Mouse (Mus musculus): Measurements from ENCODE around the gene Cmtm3. TPM values are rescaled to one million over a fixed set of nuclear protein-coding genes. Genes with fewer than 3 reads are reported as not detected.

Cmtm3 gene
- polyA plus RNA-seq, 1 experiment from 2014 or later = 158 TPM

DNA sequence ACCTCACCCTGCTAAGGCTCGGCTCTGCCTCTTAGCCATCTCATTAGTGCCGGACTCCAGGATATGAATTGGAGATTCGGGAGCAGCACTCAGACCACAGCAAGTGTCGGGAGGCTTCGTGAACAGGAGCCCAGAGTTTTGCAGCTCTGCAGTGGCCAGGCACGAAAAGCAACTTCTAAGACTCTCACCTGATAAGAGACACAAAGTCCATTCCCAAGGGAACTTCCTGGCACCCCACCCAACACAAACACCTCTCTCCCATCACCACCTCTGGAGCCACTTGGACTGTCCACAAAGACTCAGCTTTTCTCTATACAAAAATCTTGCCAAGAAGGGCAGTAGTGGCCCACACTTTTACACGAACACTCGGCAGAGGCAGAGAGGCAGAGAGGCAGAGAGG lies 51.0 kb downstream of the Cmtm3 start:
- H3K4me3 ChIP-seq = no peak overlapping the region
- no peak overlapping the region for H3K9ac ChIP-seq
- ATAC-seq (ENCODE audit: low FRiP score, low read depth) = no peak
- H3K4me1 ChIP-seq = peaks cover 48% of the 10 kb centered on the region
- no peaks in the 10 kb centered on the region for H3K9me3 ChIP-seq
- no peak overlapping the region for H3K4me2 ChIP-seq (replicated peaks)
- 87% methylated on average over 8 of the region's 8 CpGs for WGBS
- no peaks in the 10 kb centered on the region for H3K27me3 ChIP-seq
- H3K36me3 ChIP-seq = no peaks in the 10 kb centered on the region
- H3K27ac ChIP-seq = no peak overlapping the region

DNA sequence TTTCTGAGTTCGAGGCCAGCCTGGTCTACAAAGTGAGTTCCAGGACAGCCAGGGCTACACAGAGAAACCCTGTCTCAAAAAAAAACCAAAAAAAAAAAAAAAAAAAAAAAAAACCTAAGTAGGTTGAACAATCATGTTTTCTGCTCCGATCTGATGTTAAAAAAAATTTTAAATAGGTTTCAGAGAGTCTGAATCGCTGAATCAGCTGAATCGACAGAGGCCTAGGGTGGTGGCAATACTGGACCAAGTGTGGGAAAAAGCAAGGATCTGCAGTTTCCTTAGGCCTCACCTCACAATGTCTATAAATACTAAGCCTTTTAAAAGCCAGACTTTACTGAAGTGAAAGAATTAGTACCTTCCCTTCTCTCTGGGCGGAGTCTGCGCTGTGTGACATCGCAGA lies 53.9 kb downstream of the Cmtm3 start:
- Histone ChIP-seq H3K36me3 (no peaks in the 10 kb centered on the region), H3K4me1 (peaks cover 19% of the 10 kb centered on the region), H3K27me3 (no peaks in the 10 kb centered on the region), H3K4me3 (peak overlapping the region; percentile 90; the same call in 1 of the 2 replicates), H3K9ac (no peak overlapping the region), H3K4me2 (replicated peaks) (peak overlapping the region; percentile 93), H3K27ac (no peak overlapping the region), H3K9me3 (peaks cover 5% of the 10 kb centered on the region; the same call in 1 of the 2 replicates)
- ATAC-seq (ENCODE audit: low FRiP score, low read depth) = no peak
- WGBS = 90% methylated on average over 7 of the region's 7 CpGs

DNA sequence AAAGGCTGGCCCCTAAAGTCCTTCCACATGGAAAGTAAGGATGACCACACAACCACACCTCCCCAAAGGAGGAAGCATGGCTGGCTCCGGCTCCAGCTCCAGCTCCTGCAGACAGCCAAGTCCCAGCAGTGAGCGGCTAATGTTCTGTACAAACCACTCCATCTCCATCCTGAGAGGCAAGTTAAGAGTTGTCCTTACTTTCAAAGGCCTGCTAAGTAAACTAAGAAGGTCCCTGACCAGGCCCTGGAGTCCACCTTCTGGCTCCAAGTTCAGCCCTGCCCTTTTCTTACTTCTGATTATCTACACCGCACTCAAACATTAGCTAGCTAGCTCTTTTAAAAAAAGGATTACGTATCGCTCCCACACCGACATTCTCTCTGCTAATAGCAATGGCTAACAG lies 54.6 kb downstream of the Cmtm3 start:
- peak overlapping the region; percentile 14; the same call in 1 of the 2 replicates for H3K9ac ChIP-seq
- ATAC-seq (ENCODE audit: low FRiP score, low read depth) = no peak
- WGBS = 76% methylated on average over 6 of the region's 6 CpGs
- no peak overlapping the region for H3K27ac ChIP-seq
- H3K4me3 ChIP-seq = peak overlapping the region; percentile 90
- H3K4me1 ChIP-seq = peaks cover 19% of the 10 kb centered on the region
- no peaks in the 10 kb centered on the region for H3K36me3 ChIP-seq
- peak overlapping the region; percentile 93 for H3K4me2 ChIP-seq (replicated peaks)
- peaks cover 7% of the 10 kb centered on the region; the same call in 1 of the 2 replicates for H3K9me3 ChIP-seq
- H3K27me3 ChIP-seq = no peaks in the 10 kb centered on the region

DNA sequence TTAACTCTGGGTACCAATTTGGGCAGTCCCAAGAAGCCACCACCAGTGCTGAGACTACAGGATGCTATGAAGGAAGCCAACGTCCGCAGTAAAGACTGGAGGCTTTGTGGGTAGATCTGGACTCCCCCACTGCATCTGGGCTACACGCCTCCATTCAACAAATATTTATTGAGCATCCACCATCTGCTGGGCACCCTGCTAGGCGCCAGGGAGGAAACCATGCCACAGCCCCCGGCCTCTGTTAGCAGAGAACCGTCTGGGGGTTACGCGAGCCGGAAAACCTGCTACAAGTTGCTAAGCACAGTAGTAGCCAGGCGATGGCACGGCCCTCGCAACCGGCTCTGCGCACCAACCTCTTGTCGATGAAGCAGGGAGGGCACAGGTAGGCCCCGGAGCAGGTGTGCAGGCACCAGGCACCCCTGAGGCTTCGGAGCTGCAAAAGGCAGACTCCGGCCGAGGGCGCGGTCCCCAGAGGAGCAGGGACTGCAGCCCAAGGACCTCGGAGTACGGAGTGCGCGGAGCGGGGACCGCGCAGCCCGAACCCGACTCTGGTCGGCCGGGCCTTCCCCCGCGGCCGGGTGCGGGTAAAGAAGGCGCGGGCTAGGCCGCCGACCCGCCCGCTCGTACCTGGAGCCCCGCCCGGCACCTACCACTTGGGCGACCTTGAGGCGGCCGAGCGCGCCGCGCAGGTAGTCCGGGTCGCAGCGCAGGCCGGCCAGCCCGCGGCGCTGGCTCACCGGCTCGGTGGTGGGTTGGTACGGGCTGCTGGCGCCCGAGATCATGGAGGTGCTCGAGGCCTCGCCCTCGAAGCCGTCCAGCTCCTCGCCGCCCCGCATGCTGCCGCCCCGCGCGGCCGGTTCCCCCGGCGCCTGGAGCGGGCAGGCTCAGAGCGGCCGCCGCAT lies 55.8 kb downstream of the Cmtm3 start:
- under 1% methylated on average over 79 of the region's 82 CpGs for WGBS
- H3K9ac ChIP-seq = peak overlapping the region; percentile 92
- ATAC-seq (ENCODE audit: low FRiP score, low read depth) = peak; percentile 72
- peaks cover 19% of the 10 kb centered on the region for H3K4me1 ChIP-seq
- peaks cover 7% of the 10 kb centered on the region; the same call in 1 of the 2 replicates for H3K9me3 ChIP-seq
- no peaks in the 10 kb centered on the region for H3K36me3 ChIP-seq
- H3K27me3 ChIP-seq = no peaks in the 10 kb centered on the region
- H3K4me2 ChIP-seq (replicated peaks) = peak overlapping the region; percentile 93
- H3K4me3 ChIP-seq = peak overlapping the region; percentile 90
- H3K27ac ChIP-seq = peak overlapping the region; percentile 74

DNA sequence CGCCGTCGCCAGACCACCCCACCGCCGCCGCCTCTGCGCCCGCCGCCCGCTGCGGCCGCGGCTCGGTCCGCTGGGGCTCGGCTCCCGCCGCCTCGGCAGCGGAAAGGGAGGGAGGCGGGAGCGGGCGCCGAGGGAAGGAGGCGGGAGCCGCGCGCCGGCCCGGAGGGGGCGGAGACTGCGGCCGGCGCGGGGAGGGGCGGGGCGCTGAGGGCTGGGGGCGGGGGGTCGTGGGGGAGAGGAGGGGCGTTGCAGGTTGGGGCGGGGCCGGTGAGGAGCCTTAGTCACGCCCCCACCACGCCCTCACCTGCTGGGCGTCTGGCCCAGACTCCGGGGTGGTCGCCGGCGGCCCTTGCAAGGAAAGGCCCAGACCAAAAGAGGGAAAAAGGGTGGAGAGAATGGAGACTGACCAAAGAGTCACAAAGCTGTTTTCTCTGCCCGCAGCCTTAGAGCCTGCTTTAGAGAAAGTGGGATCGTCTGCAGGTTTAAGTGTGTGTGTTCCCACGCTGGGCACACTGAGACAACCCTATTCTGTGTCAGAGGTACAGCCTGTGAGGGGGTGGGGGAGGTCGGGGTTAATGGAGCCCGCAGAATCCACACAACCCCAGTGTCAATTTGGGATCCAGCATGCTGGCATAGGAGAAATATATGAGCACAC lies 56.6 kb downstream of the Cmtm3 start, which contains the start of gene Cmtm4:
TSS of gene Cmtm4 (minus strand) at position 105 of the 655 bp plus-strand sequence.
- H3K4me3 ChIP-seq = peak within 1 kb of the TSS; percentile 90
- H3K36me3 ChIP-seq = no peaks in the 10 kb centered on the region
- peak within 1 kb of the TSS; percentile 74 for H3K27ac ChIP-seq
- H3K9ac ChIP-seq = peak within 1 kb of the TSS; percentile 92
- peak within 1 kb of the TSS; percentile 93 for H3K4me2 ChIP-seq (replicated peaks)
- ATAC-seq (ENCODE audit: low FRiP score, low read depth) = peak; percentile 79
- H3K4me1 ChIP-seq = peaks cover 19% of the 10 kb centered on the region
- WGBS = 4% methylated on average over 14 of the region's 54 CpGs
- peaks cover 7% of the 10 kb centered on the region; the same call in 1 of the 2 replicates for H3K9me3 ChIP-seq
- no peaks in the 10 kb centered on the region for H3K27me3 ChIP-seq

Other genes starting within 250 kb of the Cmtm3 start
- gene Cdh5, start 237.8 kb upstream of the Cmtm3 start, polyA plus RNA-seq (2015; fragmentation: Nextera tagmentation; extraction: Ambion mirVana) = 25.5 and 26.4 TPM in 2 replicates
- gene Bean1, start 169.0 kb upstream of the Cmtm3 start, polyA plus RNA-seq (2015; fragmentation: Nextera tagmentation; extraction: Ambion mirVana) = 0.95 and 1.1 TPM in 2 replicates
- gene Tk2, start 90.9 kb upstream of the Cmtm3 start, polyA plus RNA-seq (2015; fragmentation: Nextera tagmentation; extraction: Ambion mirVana) = 19.4 and 20.7 TPM in 2 replicates
- gene Cklf, start 88.5 kb upstream of the Cmtm3 start, polyA plus RNA-seq (2015; fragmentation: Nextera tagmentation; extraction: Ambion mirVana) = 49.0 and 54.0 TPM in 2 replicates
- gene Cmtm2a, start 46.2 kb upstream of the Cmtm3 start, polyA plus RNA-seq (2015; fragmentation: Nextera tagmentation; extraction: Ambion mirVana) = not detected in 2 replicates
- gene Gm45711, start 29.3 kb upstream of the Cmtm3 start, polyA plus RNA-seq (2015; fragmentation: Nextera tagmentation; extraction: Ambion mirVana) = not detected in 2 replicates
- not detected in 2 replicates for gene Cmtm1, start 29.3 kb upstream of the Cmtm3 start, polyA plus RNA-seq (2015; fragmentation: Nextera tagmentation; extraction: Ambion mirVana)
- gene Gm11020, start 17.8 kb upstream of the Cmtm3 start, polyA plus RNA-seq (2015; fragmentation: Nextera tagmentation; extraction: Ambion mirVana) = not detected in 2 replicates
- not detected in 2 replicates for gene Cmtm2b, start 17.2 kb upstream of the Cmtm3 start, polyA plus RNA-seq (2015; fragmentation: Nextera tagmentation; extraction: Ambion mirVana)
- 2.8 and 3.0 TPM in 2 replicates for gene Cmtm4, start 56.4 kb downstream of the Cmtm3 start, polyA plus RNA-seq (2015; fragmentation: Nextera tagmentation; extraction: Ambion mirVana)
- 64.7 and 65.5 TPM in 2 replicates for gene Dync1li2, start 103.6 kb downstream of the Cmtm3 start, polyA plus RNA-seq (2015; fragmentation: Nextera tagmentation; extraction: Ambion mirVana)
- 0.29 and 0.45 TPM in 2 replicates for gene Terb1, start 170.5 kb downstream of the Cmtm3 start, polyA plus RNA-seq (2015; fragmentation: Nextera tagmentation; extraction: Ambion mirVana)
- gene Nae1, start 195.2 kb downstream of the Cmtm3 start, polyA plus RNA-seq (2015; fragmentation: Nextera tagmentation; extraction: Ambion mirVana) = 116 and 122 TPM in 2 replicates
- gene Car7, start 195.3 kb downstream of the Cmtm3 start, polyA plus RNA-seq (2015; fragmentation: Nextera tagmentation; extraction: Ambion mirVana) = 0.83 and 0.93 TPM in 2 replicates

Data from limb, embryonic 13.5 days (tissue).